Mouse (Mus musculus): ENCODE data around the gene Trp53bp1. TPM values are rescaled to one million over a fixed set of nuclear protein-coding genes. Genes with fewer than 3 reads are reported as not detected.

The Trp53bp1 gene
- total RNA-seq, 2 experiments from 2014 or later, result 51.6 to 57.8 TPM

DNA sequence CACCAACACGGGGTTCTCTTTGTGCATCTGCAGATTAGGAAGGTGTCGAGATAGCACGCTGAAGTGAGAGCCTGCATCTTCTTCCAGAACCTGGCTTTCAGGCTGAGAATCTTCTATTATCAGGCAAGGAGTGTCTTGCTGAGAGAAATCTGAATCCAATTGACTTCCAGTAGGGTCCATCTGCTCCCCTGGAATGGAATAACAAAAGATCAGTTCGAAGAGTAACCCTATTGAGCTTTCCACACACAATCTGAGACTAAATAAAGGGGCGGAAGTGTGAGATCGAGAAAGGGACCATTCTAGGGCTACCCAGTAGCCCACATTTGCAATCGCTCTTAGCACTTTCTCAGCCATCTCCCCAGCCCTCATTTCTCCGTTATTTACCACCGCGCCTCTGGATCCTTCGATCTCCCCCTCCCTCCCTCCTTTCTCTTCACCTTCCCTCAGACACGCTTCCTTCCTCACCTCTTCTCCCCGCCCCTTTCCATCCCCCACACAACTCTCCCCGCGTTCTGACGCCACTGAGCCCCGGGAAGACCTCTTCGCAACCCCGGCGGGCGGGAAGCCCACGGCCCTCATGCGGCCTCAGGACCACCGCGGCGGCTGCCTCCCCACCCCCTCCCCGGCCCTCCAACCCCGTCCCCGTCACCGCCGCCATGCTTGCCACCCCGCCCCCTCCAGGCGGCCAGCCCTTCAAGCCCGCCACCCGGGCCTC, 529 bp downstream of the Trp53bp1 start:
- intact Hi-C loops (cut with DNase I), result loop anchor here (2.0 kb wide), 1 partner anchor 18 kb away; the partner anchor contains the start of gene Map1a
- DNase-seq, result no peak

GRCm38 (mm10) chr2:121268446-121268845, 2.8 kb downstream of the Trp53bp1 start:
- DNase-seq, result no peak
- intact Hi-C loops (cut with DNase I), result no loop called here

DNA sequence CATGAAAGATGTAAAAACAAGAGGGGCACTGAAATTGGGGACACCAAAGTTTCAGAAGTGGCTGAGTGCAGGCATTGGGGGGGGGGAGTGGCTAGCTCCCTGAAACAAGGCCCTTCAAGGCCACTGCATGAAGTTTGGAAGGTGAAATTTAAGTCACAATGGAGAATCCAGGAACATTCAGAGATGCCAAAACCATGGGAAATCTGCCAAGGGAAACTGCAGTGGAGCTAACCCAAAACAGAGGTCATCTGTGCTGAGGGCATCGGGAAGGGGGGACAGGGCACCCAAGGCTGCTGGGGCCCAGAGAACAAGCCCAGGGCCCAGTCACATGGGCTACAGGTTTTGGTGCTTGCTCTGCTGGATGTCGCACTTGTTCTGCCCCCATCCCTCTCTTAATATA, 21.4 kb downstream of the Trp53bp1 start:
- DNase-seq, result no peak
- intact Hi-C loops (cut with DNase I), result no loop called here

DNA sequence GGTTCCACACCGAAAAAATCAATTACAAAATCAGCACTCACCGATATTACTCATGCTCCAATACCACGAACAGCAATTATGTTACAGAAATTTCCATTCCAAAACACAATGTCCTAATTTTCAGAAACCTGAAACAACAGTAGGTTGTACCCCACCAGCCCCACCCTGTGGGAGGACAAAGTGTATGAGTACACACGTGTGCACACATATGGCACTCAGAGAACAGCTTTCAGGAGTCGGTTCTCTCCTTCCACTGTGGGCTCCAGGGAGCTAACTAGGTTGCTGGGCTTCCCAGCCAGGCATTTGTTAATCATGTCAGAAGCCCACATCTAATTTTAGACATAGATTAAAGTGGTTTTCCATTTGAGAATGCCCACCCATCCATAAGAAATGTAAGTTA, 27.1 kb downstream of the Trp53bp1 start:
- intact Hi-C loops (cut with DNase I), result no loop called here
- no peak for DNase-seq

DNA sequence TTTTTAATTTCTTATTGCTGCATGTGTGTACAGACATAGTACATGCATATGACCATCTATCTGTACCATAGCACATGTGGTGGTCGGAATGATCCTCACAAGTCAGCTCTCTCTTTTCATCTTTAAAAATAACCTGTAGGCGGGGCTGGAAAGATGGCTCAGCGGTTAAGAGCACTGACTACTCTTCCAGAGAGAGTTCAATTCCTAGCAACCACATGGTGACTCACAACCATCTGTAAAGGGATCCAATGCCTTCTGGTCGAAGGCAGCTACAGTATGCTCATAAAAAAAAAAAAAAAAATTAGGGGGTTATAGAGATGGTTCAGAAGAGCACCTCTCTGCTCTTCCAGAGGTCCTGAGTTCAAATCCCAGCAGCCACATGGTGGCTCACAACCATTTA, 31.8 kb downstream of the Trp53bp1 start:
- DNase-seq, result no peak

DNA sequence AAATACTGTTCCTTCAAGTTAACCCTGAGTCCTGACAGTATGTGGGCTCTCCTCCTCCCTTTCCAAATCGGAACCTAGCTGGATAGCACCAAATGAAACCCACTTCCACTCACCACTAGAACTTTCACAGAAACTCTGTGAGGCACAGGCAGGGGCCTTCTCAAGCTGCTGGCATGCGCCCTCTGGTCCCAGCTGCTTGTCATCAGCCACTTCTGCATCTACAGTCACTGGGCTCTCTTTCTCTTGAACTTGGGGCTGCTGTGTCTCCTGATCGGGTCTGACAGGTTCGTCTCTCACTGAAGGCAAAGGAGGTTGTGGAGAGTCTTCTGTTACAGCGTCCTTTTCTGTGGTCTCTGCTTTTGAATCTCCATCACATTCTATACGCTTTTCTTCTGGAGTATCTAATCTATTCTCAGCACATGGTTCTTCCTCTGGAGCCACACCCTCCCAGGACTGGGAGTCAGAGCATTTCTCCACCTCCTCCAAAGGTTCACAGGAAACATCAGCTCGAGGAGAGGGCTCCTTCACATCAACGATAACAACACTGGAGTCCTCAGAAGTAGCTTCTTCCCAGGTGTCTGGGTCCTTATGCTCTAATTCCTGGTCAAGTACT, 35.6 kb downstream of the Trp53bp1 start:
- DNase-seq, result no peak
- intact Hi-C loops (cut with DNase I), result no loop called here

More for the DNA sequence above, 31.8 kb downstream of the Trp53bp1 start:
- intact Hi-C loops (cut with DNase I), result no loop called here

DNA sequence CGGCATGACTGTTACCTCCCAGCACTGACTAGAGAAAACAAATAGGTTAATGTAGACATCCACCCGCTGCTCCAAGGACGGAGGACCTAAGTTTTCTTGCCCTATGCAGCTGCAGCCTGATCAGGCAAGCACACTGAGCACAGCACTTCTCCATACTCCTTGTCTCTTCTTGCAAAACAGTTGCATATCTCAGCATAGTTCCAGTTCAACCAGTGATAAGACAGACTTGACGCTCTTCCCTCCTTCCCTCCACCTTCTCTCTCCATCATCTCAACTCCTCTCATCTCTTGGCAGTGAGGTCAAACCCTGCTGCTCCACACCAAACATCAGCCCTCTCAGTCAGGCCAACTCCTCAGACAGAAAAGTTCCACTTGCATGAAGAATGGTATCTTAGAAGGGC, 43.1 kb downstream of the Trp53bp1 start:
- intact Hi-C loops (cut with DNase I), result no loop called here
- DNase-seq, result no peak

DNA sequence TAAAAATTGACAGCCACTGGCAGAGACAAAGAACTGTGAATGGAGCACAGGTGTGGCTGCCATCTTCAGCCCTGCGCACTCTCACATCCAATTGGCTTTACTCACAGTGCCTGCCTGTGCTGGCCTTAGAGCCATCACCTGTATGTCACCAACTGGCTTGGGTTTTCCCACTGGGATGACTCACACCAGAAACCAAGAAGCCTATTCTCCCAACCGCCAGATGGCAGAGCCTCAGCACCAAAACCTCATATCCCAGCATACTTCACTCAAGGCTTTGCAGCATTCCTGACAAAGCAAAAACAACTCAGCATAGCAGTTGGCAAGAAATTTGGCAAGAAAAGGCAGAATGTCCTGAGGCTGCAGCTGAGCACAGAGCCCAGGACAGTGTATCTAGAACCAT, 48.2 kb downstream of the Trp53bp1 start:
- no peak for DNase-seq
- intact Hi-C loops (cut with DNase I), result no loop called here

- intact Hi-C loops (cut with DNase I), result no loop called here
- DNase-seq, result no peak
Observed at GRCm38 (mm10) chr2:121219994-121220393, 51.2 kb downstream of the Trp53bp1 start.

GRCm38 (mm10) chr2:121219177-121219576, 52.0 kb downstream of the Trp53bp1 start:
- intact Hi-C loops (cut with DNase I), result no loop called here
- DNase-seq, result no peak

DNA sequence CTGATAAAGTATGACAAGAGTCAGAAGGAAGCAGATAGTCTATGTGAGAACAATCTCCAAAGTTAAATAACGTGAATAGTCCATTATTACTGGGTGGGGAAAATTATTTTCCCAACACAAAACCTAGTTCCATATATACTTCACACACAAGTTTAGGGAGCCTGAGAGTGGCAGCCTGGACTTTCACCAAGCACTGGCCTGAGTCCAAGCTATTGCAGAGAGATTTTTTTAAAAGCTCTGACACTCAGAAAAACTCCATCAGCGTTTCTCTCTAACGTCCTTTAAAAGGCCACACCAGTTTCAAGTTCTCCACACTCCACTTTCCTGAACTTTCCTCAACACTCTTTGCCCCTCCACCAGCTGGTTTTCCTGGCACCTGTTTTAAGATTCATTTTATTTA, 56.7 kb downstream of the Trp53bp1 start:
- DNase-seq, result peak; percentile 27 to 31
- intact Hi-C loops (cut with DNase I), result no loop called here

DNA sequence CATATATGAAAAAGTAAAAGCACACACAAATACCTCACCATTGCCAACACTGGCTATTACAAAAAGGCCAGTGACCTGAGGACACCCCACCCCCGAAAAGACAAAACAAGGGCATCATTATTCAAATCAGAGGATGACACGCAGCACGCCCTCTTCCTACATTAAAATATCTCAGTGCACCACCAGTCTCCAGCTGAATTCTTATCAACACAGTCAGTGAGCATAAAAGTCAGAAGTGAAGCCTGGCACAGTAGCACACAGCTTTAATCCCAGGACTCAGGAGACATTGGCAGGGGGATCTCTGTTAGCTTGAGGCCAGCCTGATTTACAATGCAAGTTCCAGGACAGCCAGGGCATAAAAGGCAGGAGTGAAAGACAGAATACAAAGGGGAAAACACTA, 64.7 kb downstream of the Trp53bp1 start:
- intact Hi-C loops (cut with DNase I), result no loop called here
- DNase-seq, result no peak

DNA sequence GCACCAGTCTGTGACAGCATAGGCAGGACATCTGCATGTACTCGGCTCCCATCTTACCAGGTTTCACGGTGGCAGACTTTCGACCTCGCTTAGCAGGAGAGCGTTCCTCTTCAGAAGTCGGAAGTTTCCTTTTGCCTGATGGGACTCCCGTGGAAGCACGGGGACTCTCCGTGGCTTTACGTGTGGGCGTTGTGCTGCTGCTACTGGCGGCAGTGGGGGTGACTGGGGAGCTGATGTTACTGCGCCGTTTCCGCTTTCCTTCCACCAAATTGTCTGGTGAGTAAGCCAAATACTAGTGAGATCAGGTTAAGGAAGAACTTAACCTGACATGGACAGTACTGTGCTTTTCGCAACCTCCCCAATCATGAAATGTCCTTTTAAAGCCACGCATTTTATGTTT, 66.9 kb downstream of the Trp53bp1 start:
- DNase-seq, result no peak
- intact Hi-C loops (cut with DNase I), result no loop called here

GRCm38 (mm10) chr2:121195466-121195865, 75.7 kb downstream of the Trp53bp1 start:
- intact Hi-C loops (cut with DNase I), result no loop called here
- no peak for DNase-seq

DNA sequence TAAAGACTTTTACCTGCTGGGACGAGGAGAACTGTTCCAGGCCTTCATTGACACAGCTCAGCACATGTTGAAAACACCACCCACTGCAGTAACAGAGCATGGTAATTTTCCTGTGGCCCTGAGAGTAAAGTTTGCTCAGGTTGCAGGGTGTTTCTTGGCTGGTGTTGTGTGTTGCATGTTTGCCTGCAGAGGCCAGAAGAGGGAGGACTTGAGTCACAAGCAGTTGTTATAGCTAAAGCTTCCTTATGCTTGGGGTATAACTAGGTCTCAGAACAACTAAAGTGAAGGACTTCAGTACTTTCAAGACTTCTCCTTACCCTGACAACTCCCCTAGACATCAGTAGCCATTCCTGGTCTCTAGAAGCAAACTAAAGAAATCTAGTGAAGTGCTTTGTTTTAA, 82.7 kb downstream of the Trp53bp1 start:
- intact Hi-C loops (cut with DNase I), result loop anchor here (5.0 kb wide), 1 partner anchor 209 kb away; no protein-coding TSS in a partner anchor
- DNase-seq, result no peak

- DNase-seq, result no peak
- intact Hi-C loops (cut with DNase I), result no loop called here
Observed at GRCm38 (mm10) chr2:121184142-121184541, 87.1 kb downstream of the Trp53bp1 start.

DNA sequence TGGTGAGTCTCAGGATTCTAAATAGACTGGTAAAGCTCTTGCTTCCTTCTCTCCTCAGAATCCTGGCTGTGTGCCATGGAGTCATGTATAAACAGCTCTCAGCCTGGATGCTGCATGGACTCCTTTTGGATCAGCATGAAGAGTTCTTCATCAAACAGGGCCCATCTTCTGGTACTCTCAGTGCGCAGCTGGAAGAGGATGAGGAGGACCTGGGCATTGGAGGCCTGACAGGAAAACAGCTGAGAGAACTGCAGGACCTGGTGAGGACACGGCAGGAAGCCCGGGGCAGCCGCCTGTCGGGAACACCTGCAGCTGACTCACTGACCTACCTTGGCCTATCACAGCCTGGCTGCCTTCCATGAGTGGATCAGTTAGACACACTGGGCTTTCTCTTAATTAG, 87.8 kb downstream of the Trp53bp1 start:
- intact Hi-C loops (cut with DNase I), result no loop called here
- peak in 1 of 2 experiments; percentile 19 for DNase-seq

DNA sequence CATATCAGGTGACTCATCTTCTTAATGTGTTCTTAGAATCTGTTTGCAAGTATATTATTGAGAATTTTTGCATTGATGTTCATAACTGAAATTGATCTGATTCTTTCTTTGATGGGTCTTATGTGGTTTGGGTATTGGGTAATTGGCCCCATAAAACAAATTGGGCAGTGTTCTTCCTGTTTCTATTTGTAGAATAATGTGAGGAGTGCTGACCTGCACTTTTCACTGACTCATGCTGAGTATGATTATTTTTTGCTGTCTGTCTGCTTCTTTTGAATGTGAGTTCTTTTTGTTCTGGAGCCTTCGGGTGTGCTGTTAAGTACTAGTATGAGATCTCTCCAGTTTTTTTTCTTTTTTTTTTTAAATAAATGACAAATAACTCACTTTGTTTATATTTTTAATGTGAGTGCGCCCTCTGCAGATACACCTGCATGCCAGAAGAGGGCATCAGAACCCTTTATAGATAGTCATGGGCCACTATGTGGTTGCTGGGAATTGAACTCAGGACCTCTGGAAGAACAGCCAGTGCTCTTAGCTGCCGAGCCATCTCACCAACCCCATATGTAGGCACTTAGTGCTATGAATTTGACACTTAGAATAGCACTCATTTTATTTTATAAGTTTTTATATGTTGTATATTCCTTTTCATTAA, 92.3 kb downstream of the Trp53bp1 start:
- DNase-seq, result no peak
- intact Hi-C loops (cut with DNase I), result no loop called here

DNA sequence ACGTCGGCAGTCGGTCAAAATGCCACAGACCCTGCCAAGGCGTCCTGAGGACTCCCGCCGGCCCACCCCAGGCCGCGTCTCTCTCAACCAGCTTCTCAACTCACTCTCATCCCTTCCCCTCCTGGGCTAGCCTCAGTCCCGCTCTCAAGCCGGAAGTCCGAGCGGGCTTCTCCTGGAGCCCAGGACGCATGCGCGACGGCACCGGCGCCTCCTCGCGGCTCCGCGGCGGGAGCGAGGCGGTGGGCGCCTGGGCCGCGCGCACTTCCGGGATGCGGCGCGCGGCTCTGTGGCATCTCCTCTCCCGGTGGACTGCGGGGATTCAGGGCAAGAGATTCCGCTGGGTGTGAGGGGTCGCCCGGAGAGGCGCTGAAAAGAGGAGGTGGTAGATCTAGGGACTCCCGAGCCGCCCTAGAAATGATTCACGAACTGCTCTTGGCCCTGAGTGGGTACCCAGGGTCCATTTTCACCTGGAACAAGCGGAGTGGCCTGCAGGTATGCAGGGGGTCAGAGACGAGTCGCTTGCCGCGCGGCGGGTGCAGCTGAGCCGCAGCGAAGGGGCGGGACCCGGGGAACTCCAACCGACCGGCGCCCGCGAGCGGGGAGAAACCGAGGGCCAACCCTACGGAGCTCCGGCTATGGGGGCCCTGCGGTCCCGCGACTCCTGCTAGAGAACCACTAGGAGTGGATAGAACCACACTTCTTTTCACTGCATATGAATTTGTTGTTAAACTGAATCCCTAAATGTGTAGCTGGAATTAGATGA, 100.0 kb downstream of the Trp53bp1 start, which contains the start of gene Zscan29:
Gene Zscan29, minus strand, starts transcription at position 146 of the 763 bp plus-strand sequence.
- intact Hi-C loops (cut with DNase I), result loop anchor here (2.0 kb wide), 1 partner anchor 28 kb away; no protein-coding TSS in a partner anchor
- DNase-seq, result peak; percentile 92 to 93

DNA sequence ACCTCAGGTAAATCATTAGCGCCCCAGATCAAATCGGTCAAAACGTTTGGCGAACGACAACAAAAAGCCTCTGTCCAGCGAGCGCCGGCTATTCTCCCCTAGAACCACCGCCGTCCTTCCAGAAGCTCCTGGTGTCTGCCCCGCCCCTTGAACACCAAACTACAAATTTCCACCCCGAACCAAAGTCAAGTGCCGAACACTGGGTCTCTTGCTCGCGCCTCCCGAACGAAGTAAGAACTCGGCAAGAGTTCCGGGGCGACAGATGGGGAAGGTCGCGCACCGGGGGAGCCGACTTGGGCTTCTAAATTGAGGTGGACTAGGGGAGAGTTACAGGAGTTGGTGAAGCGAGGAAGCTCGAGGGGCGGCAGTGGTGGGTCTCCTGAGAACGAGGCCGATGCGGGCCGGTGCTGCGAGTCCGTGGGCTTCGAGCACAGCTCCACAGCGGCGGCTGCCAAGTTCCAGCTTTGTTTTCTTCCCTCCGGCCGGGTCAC, 100.7 kb downstream of the Trp53bp1 start, which contains the start of gene Tubgcp4:
Gene Tubgcp4, plus strand, starts transcription at position 174 of the 491 bp plus-strand sequence.
- no peak for DNase-seq
- intact Hi-C loops (cut with DNase I), result loop anchor here (2.0 kb wide), 1 partner anchor 28 kb away; no protein-coding TSS in a partner anchor
